Mouse (Mus musculus): ENCODE results near the gene Akap12. TPM values are rescaled to one million over a fixed set of nuclear protein-coding genes. Genes with fewer than 3 reads are reported as not detected.

The Akap12 gene
- polyA plus RNA-seq, 1 experiment from 2014 or later: 25.5 TPM

GRCm38 (mm10) chr10:4388384-4388745 is 122.2 kb downstream of the Akap12 start:
- DNase-seq (ENCODE audit: low spot score) (no peak), ATAC-seq (ENCODE audit: low FRiP score, low TSS enrichment) (no peak)
- WGBS: under 1% methylated on average over 19 of the region's 19 CpGs
- Histone ChIP-seq H3K9me3 (ENCODE audit: control insufficient read depth, low read length) (no peaks in the 10 kb centered on the region), H3K4me1 (replicated peaks; ENCODE audit: control insufficient read depth, insufficient read depth) (peaks cover 11% of the 10 kb centered on the region), H3K4me3 (ENCODE audit: low read depth, low read length) (peak overlapping the region; percentile 97), H3K27me3 (ENCODE audit: control insufficient read depth, insufficient read depth, low read length) (no peaks in the 10 kb centered on the region), H3K36me3 (ENCODE audit: control insufficient read depth, insufficient read depth, low read length) (no peaks in the 10 kb centered on the region), H3K27ac (replicated peaks) (peak overlapping the region; percentile 100), H3K4me2 (replicated peaks; ENCODE audit: low read depth) (peak overlapping the region; percentile 88), H3K9ac (ENCODE audit: low read length) (peak overlapping the region; percentile 99)
- TF ChIP-seq CTCF (IDR thresholded peaks at IDR 0.05; ENCODE audit: low read depth) (no peak), EP300 (optimal IDR thresholded peaks at IDR 0.05) (no peak)

GRCm38 (mm10) chr10:4389036-4389435 is 122.9 kb downstream of the Akap12 start:
- H3K4me3 ChIP-seq (ENCODE audit: low read depth, low read length): peak overlapping the region; percentile 97
- peaks cover 11% of the 10 kb centered on the region for H3K4me1 ChIP-seq (replicated peaks; ENCODE audit: control insufficient read depth, insufficient read depth)
- H3K4me2 ChIP-seq (replicated peaks; ENCODE audit: low read depth): peak overlapping the region; percentile 88
- ATAC-seq (ENCODE audit: low FRiP score, low TSS enrichment) (peak; percentile 19; the same call in 1 of the 2 replicates), DNase-seq (ENCODE audit: low spot score) (no peak)
- TF ChIP-seq CTCF (IDR thresholded peaks at IDR 0.05; ENCODE audit: low read depth) (no peak), EP300 (optimal IDR thresholded peaks at IDR 0.05) (no peak)
- H3K27me3 ChIP-seq (ENCODE audit: control insufficient read depth, insufficient read depth, low read length): no peaks in the 10 kb centered on the region
- WGBS: 7% methylated on average over 10 of the region's 10 CpGs
- H3K27ac ChIP-seq (replicated peaks): peak overlapping the region; percentile 100
- no peaks in the 10 kb centered on the region for H3K9me3 ChIP-seq (ENCODE audit: control insufficient read depth, low read length)
- H3K36me3 ChIP-seq (ENCODE audit: control insufficient read depth, insufficient read depth, low read length): no peaks in the 10 kb centered on the region
- peak overlapping the region; percentile 99 for H3K9ac ChIP-seq (ENCODE audit: low read length)

GRCm38 (mm10) chr10:4389461-4390112 is 123.4 kb downstream of the Akap12 start:
- Histone ChIP-seq H3K9ac (ENCODE audit: low read length) (peak overlapping the region; percentile 13; the same call in 1 of the 2 replicates), H3K36me3 (ENCODE audit: control insufficient read depth, insufficient read depth, low read length) (no peaks in the 10 kb centered on the region), H3K4me3 (ENCODE audit: low read depth, low read length) (peak overlapping the region; percentile 97; the same call in 1 of the 2 replicates), H3K4me1 (replicated peaks; ENCODE audit: control insufficient read depth, insufficient read depth) (peaks cover 11% of the 10 kb centered on the region), H3K27ac (replicated peaks) (peak overlapping the region; percentile 25; the same call in 1 of the 2 replicates), H3K4me2 (replicated peaks; ENCODE audit: low read depth) (peak overlapping the region; percentile 88), H3K9me3 (ENCODE audit: control insufficient read depth, low read length) (no peaks in the 10 kb centered on the region), H3K27me3 (ENCODE audit: control insufficient read depth, insufficient read depth, low read length) (no peaks in the 10 kb centered on the region)
- TF ChIP-seq EP300 (optimal IDR thresholded peaks at IDR 0.05): no peak
- no peak for TF ChIP-seq CTCF (IDR thresholded peaks at IDR 0.05; ENCODE audit: low read depth)
- DNase-seq (ENCODE audit: low spot score) (no peak), ATAC-seq (ENCODE audit: low FRiP score, low TSS enrichment) (no peak)
- 41% methylated on average over 5 of the region's 5 CpGs for WGBS

GRCm38 (mm10) chr10:4390550-4390949 is 124.4 kb downstream of the Akap12 start:
- no peak overlapping the region for H3K27ac ChIP-seq (replicated peaks)
- TF ChIP-seq CTCF (IDR thresholded peaks at IDR 0.05; ENCODE audit: low read depth): no peak
- TF ChIP-seq EP300 (optimal IDR thresholded peaks at IDR 0.05): no peak
- peaks cover 11% of the 10 kb centered on the region for H3K4me1 ChIP-seq (replicated peaks; ENCODE audit: control insufficient read depth, insufficient read depth)
- no peak for DNase-seq (ENCODE audit: low spot score)
- H3K4me3 ChIP-seq (ENCODE audit: low read depth, low read length): no peak overlapping the region
- no peak overlapping the region for H3K9ac ChIP-seq (ENCODE audit: low read length)
- no peaks in the 10 kb centered on the region for H3K36me3 ChIP-seq (ENCODE audit: control insufficient read depth, insufficient read depth, low read length)
- no peak for ATAC-seq (ENCODE audit: low FRiP score, low TSS enrichment)
- H3K4me2 ChIP-seq (replicated peaks; ENCODE audit: low read depth): no peak overlapping the region
- H3K27me3 ChIP-seq (ENCODE audit: control insufficient read depth, insufficient read depth, low read length): no peaks in the 10 kb centered on the region
- no peaks in the 10 kb centered on the region for H3K9me3 ChIP-seq (ENCODE audit: control insufficient read depth, low read length)
- 42% methylated on average over 2 of the region's 2 CpGs for WGBS

GRCm38 (mm10) chr10:4391076-4391475 is 124.9 kb downstream of the Akap12 start:
- H3K36me3 ChIP-seq (ENCODE audit: control insufficient read depth, insufficient read depth, low read length): no peaks in the 10 kb centered on the region
- no peak overlapping the region for H3K27ac ChIP-seq (replicated peaks)
- no peak overlapping the region for H3K4me3 ChIP-seq (ENCODE audit: low read depth, low read length)
- H3K4me1 ChIP-seq (replicated peaks; ENCODE audit: control insufficient read depth, insufficient read depth): peaks cover 11% of the 10 kb centered on the region
- ATAC-seq (ENCODE audit: low FRiP score, low TSS enrichment): no peak
- DNase-seq (ENCODE audit: low spot score): no peak
- WGBS: 43% methylated on average over 5 of the region's 5 CpGs
- H3K9ac ChIP-seq (ENCODE audit: low read length): no peak overlapping the region
- no peaks in the 10 kb centered on the region for H3K27me3 ChIP-seq (ENCODE audit: control insufficient read depth, insufficient read depth, low read length)
- no peak for TF ChIP-seq EP300 (optimal IDR thresholded peaks at IDR 0.05)
- no peak for TF ChIP-seq CTCF (IDR thresholded peaks at IDR 0.05; ENCODE audit: low read depth)
- H3K4me2 ChIP-seq (replicated peaks; ENCODE audit: low read depth): 0 out of 2 replicates have a peak overlapping the region, but pooled peaks have one; percentile 3
- no peaks in the 10 kb centered on the region for H3K9me3 ChIP-seq (ENCODE audit: control insufficient read depth, low read length)

- 26% methylated on average over 6 of the region's 6 CpGs for WGBS
- H3K27ac ChIP-seq (replicated peaks): no peak overlapping the region
Measured at GRCm38 (mm10) chr10:4391851-4392250, 125.7 kb downstream of the Akap12 start.

More at GRCm38 (mm10) chr10:4391851-4392250, 125.7 kb downstream of the Akap12 start:
- DNase-seq (ENCODE audit: low spot score) (no peak), ATAC-seq (ENCODE audit: low FRiP score, low TSS enrichment) (no peak)
- Histone ChIP-seq H3K9ac (ENCODE audit: low read length) (no peak overlapping the region), H3K4me3 (ENCODE audit: low read depth, low read length) (no peak overlapping the region), H3K4me1 (replicated peaks; ENCODE audit: control insufficient read depth, insufficient read depth) (peaks cover 11% of the 10 kb centered on the region), H3K9me3 (ENCODE audit: control insufficient read depth, low read length) (no peaks in the 10 kb centered on the region), H3K27me3 (ENCODE audit: control insufficient read depth, insufficient read depth, low read length) (no peaks in the 10 kb centered on the region), H3K36me3 (ENCODE audit: control insufficient read depth, insufficient read depth, low read length) (no peaks in the 10 kb centered on the region), H3K4me2 (replicated peaks; ENCODE audit: low read depth) (no peak overlapping the region)
- peak; percentile 76 for TF ChIP-seq CTCF (IDR thresholded peaks at IDR 0.05; ENCODE audit: low read depth)
- TF ChIP-seq EP300 (optimal IDR thresholded peaks at IDR 0.05): no peak

All from stomach, postnatal 0 days (tissue).